Mouse (Mus musculus): Measurements from ENCODE around the gene Pex11g. TPM values are rescaled to one million over a fixed set of nuclear protein-coding genes. Genes with fewer than 3 reads are reported as not detected.

Gene Pex11g
- polyA plus RNA-seq, 1 experiment from 2014 or later: 5.6 TPM

- no peaks in the 10 kb centered on the region for H3K36me3 ChIP-seq
- ATAC-seq (ENCODE audit: insufficient number of reproducible peaks, low FRiP score, low TSS enrichment, low read depth): no peak
- no peak within 1 kb of the TSS for H3K9ac ChIP-seq
- H3K4me1 ChIP-seq: peaks cover 8% of the 10 kb centered on the region; the same call in 1 of the 2 replicates
- H3K27ac ChIP-seq: no peak within 1 kb of the TSS
- H3K4me2 ChIP-seq: no peak within 1 kb of the TSS
- H3K9me3 ChIP-seq: no peaks in the 10 kb centered on the region
- H3K27me3 ChIP-seq: peaks cover 5% of the 10 kb centered on the region; the same call in 1 of the 2 replicates
- no peak within 1 kb of the TSS for H3K4me3 ChIP-seq
Measured at GRCm38 (mm10) chr8:3470562-3470961, 3.1 kb upstream of the Pex11g start, which contains the start of gene Tex45. Tex45 (plus strand) TSS chr8:3470862.

- no peak overlapping the region for H3K4me3 ChIP-seq
- H3K27me3 ChIP-seq: no peaks in the 10 kb centered on the region
- no peak overlapping the region for H3K27ac ChIP-seq
- H3K4me1 ChIP-seq: peaks cover 8% of the 10 kb centered on the region; the same call in 1 of the 2 replicates
- H3K4me2 ChIP-seq: no peak overlapping the region
- ATAC-seq (ENCODE audit: insufficient number of reproducible peaks, low FRiP score, low TSS enrichment, low read depth): no peak
- WGBS: 94% methylated on average over 1 of the region's 1 CpGs
- H3K36me3 ChIP-seq: no peaks in the 10 kb centered on the region
- H3K9me3 ChIP-seq: no peaks in the 10 kb centered on the region
- no peak overlapping the region for H3K9ac ChIP-seq
Measured at GRCm38 (mm10) chr8:3468838-3469237, 1.4 kb upstream of the Pex11g start.

DNA sequence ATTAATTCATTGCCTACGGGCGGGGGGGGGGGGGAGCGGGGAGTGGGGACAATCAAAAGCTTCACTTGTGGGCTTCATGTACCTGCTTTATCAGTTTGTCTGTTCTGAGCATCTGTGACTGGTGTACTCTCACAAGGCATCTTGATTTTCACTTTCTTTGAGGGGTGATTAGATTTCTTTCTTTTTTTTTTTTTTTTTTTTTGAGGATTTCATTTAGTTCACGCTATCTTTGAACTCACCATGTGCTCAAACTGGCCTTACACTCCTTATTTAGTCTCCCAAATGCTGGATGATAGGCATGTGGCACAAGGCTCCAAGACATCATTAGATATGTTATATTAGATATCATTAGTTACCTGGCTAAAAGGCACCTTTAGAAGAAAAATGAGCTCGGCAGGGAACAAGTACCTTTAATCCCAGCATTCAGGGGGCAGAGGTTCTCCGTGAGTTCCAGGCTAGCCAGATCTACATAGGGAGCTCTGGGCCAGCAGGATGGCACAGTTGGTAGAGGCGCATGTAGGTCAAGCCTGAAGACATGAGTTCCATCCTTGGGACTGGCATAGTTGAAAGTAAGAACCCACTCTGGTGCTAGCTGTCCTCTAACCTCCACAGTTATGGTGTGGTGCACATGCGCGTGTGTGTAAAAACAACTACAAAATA is 536 bp upstream of the Pex11g start:
- ATAC-seq (ENCODE audit: insufficient number of reproducible peaks, low FRiP score, low TSS enrichment, low read depth): no peak
- H3K9me3 ChIP-seq: no peaks in the 10 kb centered on the region
- peak overlapping the region; percentile 82 for H3K27ac ChIP-seq
- WGBS: 54% methylated on average over 9 of the region's 9 CpGs
- peak overlapping the region; percentile 56 for H3K4me3 ChIP-seq
- no peaks in the 10 kb centered on the region for H3K36me3 ChIP-seq
- peak overlapping the region; percentile 45; the same call in 1 of the 2 replicates for H3K9ac ChIP-seq
- H3K4me1 ChIP-seq: peaks cover 8% of the 10 kb centered on the region; the same call in 1 of the 2 replicates
- H3K27me3 ChIP-seq: no peaks in the 10 kb centered on the region
- peak overlapping the region; percentile 75 for H3K4me2 ChIP-seq

GRCm38 (mm10) chr8:3464309-3464708 is 3.2 kb downstream of the Pex11g start:
- Histone ChIP-seq H3K36me3 (0 out of 2 replicates have a peak, but pooled peaks cover 8% of the 10 kb centered on the region), H3K27ac (0 out of 2 replicates have a peak overlapping the region, but pooled peaks have one; percentile 11), H3K9me3 (no peaks in the 10 kb centered on the region), H3K4me3 (no peak overlapping the region), H3K27me3 (no peaks in the 10 kb centered on the region), H3K4me1 (peaks cover 8% of the 10 kb centered on the region; the same call in 1 of the 2 replicates), H3K4me2 (no peak overlapping the region), H3K9ac (no peak overlapping the region)
- ATAC-seq (ENCODE audit: insufficient number of reproducible peaks, low FRiP score, low TSS enrichment, low read depth): no peak
- 50% methylated on average over 5 of the region's 5 CpGs for WGBS

- H3K36me3 ChIP-seq: peaks cover 17% of the 10 kb centered on the region; the same call in 1 of the 2 replicates
- no peak for ATAC-seq (ENCODE audit: insufficient number of reproducible peaks, low FRiP score, low TSS enrichment, low read depth)
- H3K4me3 ChIP-seq: no peak overlapping the region
- H3K9me3 ChIP-seq: no peaks in the 10 kb centered on the region
- H3K27ac ChIP-seq: no peak overlapping the region
- no peak overlapping the region for H3K9ac ChIP-seq
- H3K27me3 ChIP-seq: no peaks in the 10 kb centered on the region
- H3K4me1 ChIP-seq: peaks cover 8% of the 10 kb centered on the region; the same call in 1 of the 2 replicates
- 85% methylated on average over 2 of the region's 2 CpGs for WGBS
- no peak overlapping the region for H3K4me2 ChIP-seq
Measured at GRCm38 (mm10) chr8:3463248-3463647, 4.2 kb downstream of the Pex11g start.

- WGBS: 96% methylated on average over 25 of the region's 25 CpGs
- no peak overlapping the region for H3K9ac ChIP-seq
- no peak overlapping the region for H3K4me2 ChIP-seq
- H3K9me3 ChIP-seq: no peaks in the 10 kb centered on the region
- no peaks in the 10 kb centered on the region for H3K4me1 ChIP-seq
- no peak for ATAC-seq (ENCODE audit: insufficient number of reproducible peaks, low FRiP score, low TSS enrichment, low read depth)
- H3K27ac ChIP-seq: no peak overlapping the region
- H3K27me3 ChIP-seq: no peaks in the 10 kb centered on the region
- peaks cover 94% of the 10 kb centered on the region for H3K36me3 ChIP-seq
- H3K4me3 ChIP-seq: no peak overlapping the region
Measured at GRCm38 (mm10) chr8:3451992-3452391, 15.5 kb downstream of the Pex11g start.

GRCm38 (mm10) chr8:3450670-3451069 is 16.8 kb downstream of the Pex11g start:
- H3K27me3 ChIP-seq: no peaks in the 10 kb centered on the region
- H3K4me2 ChIP-seq: no peak overlapping the region
- peaks cover 92% of the 10 kb centered on the region for H3K36me3 ChIP-seq
- H3K4me1 ChIP-seq: no peaks in the 10 kb centered on the region
- no peak overlapping the region for H3K27ac ChIP-seq
- no peak for ATAC-seq (ENCODE audit: insufficient number of reproducible peaks, low FRiP score, low TSS enrichment, low read depth)
- H3K9me3 ChIP-seq: no peaks in the 10 kb centered on the region
- no peak overlapping the region for H3K4me3 ChIP-seq
- WGBS: 32% methylated on average over 5 of the region's 5 CpGs
- H3K9ac ChIP-seq: no peak overlapping the region

DNA sequence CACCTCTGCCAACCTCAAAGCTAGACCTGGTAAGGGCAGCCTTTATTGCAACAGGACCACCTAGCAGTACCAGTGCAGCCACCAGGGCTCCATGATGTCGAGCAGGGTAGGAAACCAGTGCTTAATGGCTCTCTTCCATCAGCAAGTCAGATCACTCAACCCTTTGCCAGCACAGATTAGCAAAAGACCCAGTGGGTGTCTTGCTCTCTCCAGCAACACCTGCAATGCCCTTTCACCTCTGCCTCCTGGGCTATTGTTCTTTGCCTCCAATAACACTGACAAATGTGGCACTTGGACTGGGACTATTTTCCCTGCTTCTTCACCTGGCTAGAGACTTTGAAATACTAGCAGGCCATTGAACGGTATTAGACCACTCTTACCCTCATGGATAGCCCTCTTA is 18.3 kb downstream of the Pex11g start:
- no peaks in the 10 kb centered on the region for H3K4me1 ChIP-seq
- H3K4me3 ChIP-seq: no peak overlapping the region
- H3K27me3 ChIP-seq: no peaks in the 10 kb centered on the region
- no peaks in the 10 kb centered on the region for H3K9me3 ChIP-seq
- no peak for ATAC-seq (ENCODE audit: insufficient number of reproducible peaks, low FRiP score, low TSS enrichment, low read depth)
- no peak overlapping the region for H3K9ac ChIP-seq
- no peak overlapping the region for H3K27ac ChIP-seq
- WGBS: 81% methylated on average over 2 of the region's 2 CpGs
- no peak overlapping the region for H3K4me2 ChIP-seq
- H3K36me3 ChIP-seq: peaks cover 85% of the 10 kb centered on the region

DNA sequence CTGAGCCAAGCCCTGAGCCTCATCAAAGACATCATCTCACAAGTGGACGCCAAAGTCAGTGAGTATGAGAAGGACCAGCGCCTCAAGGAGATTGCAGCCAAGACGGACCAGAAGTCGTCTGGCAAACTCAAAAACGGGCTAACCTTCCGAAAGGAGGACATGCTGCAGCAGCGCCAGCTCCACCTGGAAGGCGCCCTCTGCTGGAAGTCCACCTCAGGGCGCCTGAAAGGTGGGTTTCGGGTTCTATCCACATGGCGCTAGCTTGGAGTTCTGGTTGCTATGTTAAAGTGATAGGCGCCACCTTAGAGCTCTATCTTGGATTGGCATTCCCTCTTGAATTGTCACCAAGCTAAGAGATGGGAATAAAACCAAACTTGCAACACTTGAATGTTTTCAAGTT is 28.0 kb downstream of the Pex11g start:
- Histone ChIP-seq H3K27me3 (no peaks in the 10 kb centered on the region), H3K4me3 (no peak overlapping the region), H3K4me2 (no peak overlapping the region), H3K4me1 (no peaks in the 10 kb centered on the region), H3K9ac (no peak overlapping the region), H3K27ac (no peak overlapping the region), H3K9me3 (no peaks in the 10 kb centered on the region), H3K36me3 (peaks cover 72% of the 10 kb centered on the region)
- no peak for ATAC-seq (ENCODE audit: insufficient number of reproducible peaks, low FRiP score, low TSS enrichment, low read depth)
- 80% methylated on average over 12 of the region's 12 CpGs for WGBS

DNA sequence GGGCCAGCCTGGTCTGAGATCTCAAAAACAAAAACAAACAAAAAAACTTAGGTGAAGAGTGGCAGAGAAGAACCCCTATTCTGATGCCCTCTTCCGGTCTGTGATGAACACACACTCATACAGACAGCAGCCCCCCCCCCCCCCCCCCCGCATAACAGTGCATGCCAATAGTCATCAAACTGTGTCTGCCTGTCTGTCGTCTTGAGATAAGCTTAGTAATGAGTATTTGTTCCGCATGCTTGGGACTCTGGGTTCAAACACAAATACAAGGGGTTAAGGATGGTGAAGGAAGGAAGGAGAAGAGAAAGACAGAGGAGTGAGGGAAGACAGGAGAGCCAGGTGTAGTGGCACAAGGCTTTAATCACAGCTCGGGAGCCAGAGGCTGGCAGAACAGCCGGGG is 31.0 kb downstream of the Pex11g start:
- ATAC-seq (ENCODE audit: insufficient number of reproducible peaks, low FRiP score, low TSS enrichment, low read depth): no peak
- H3K4me3 ChIP-seq: no peak overlapping the region
- no peaks in the 10 kb centered on the region for H3K27me3 ChIP-seq
- peaks cover 91% of the 10 kb centered on the region for H3K36me3 ChIP-seq
- no peaks in the 10 kb centered on the region for H3K9me3 ChIP-seq
- H3K9ac ChIP-seq: no peak overlapping the region
- 86% methylated on average over 6 of the region's 6 CpGs for WGBS
- H3K4me2 ChIP-seq: no peak overlapping the region
- H3K4me1 ChIP-seq: no peaks in the 10 kb centered on the region
- H3K27ac ChIP-seq: no peak overlapping the region

DNA sequence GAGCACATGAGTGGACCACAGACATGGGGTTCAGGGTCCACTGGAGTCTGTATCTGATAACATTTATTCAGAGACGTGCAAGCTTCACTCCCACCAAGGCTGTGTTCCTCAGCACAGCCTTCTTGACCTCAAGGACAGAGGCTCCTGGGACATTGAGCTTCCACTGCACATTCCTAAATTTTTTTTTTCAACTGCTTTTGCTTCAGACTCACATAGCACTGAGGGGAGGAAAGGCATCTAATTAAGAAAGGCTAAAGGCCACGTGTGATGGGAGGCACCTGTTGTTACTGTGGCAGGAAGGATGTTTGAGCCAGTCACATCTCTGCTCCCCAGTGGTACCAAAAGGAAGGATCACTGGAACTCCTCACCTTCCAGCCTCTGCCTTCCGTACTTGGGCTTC is 36.4 kb downstream of the Pex11g start:
- Histone ChIP-seq H3K4me2 (no peak overlapping the region), H3K4me1 (no peaks in the 10 kb centered on the region), H3K36me3 (peaks cover 73% of the 10 kb centered on the region), H3K9ac (no peak overlapping the region), H3K4me3 (no peak overlapping the region), H3K27me3 (no peaks in the 10 kb centered on the region), H3K27ac (no peak overlapping the region), H3K9me3 (no peaks in the 10 kb centered on the region)
- WGBS: 80% methylated on average over 3 of the region's 3 CpGs
- ATAC-seq (ENCODE audit: insufficient number of reproducible peaks, low FRiP score, low TSS enrichment, low read depth): no peak

GRCm38 (mm10) chr8:3429966-3430365 is 37.5 kb downstream of the Pex11g start:
- peaks cover 63% of the 10 kb centered on the region for H3K36me3 ChIP-seq
- no peak for ATAC-seq (ENCODE audit: insufficient number of reproducible peaks, low FRiP score, low TSS enrichment, low read depth)
- no peaks in the 10 kb centered on the region for H3K4me1 ChIP-seq
- no peak overlapping the region for H3K27ac ChIP-seq
- 64% methylated on average over 2 of the region's 2 CpGs for WGBS
- no peaks in the 10 kb centered on the region for H3K27me3 ChIP-seq
- H3K4me2 ChIP-seq: no peak overlapping the region
- H3K4me3 ChIP-seq: no peak overlapping the region
- H3K9me3 ChIP-seq: no peaks in the 10 kb centered on the region
- no peak overlapping the region for H3K9ac ChIP-seq

Measured in limb, embryonic 15.5 days (tissue).